Mouse (Mus musculus) duodenum, adult 2 months (tissue): ENCODE results near the gene Slc12a5. TPM values are rescaled to one million over a fixed set of nuclear protein-coding genes. Genes with fewer than 3 reads are reported as not detected.

Experiments used
- polyA plus RNA-seq: library from polyadenylated mRNA; depleted of rRNA; stranded (reverse); fragments of >200 nt; gene quantifications from 2 replicates; pipeline ENCODE4 v1.2.3, GENCODE M21; 2012; ENCODE audit warnings: low replicate concordance; rRNA removed

The Slc12a5 gene
- 0.52 and 1.1 TPM in 2 replicates for polyA plus RNA-seq

GRCm38 (mm10) chr2:164960716-164961441 is at the start of gene Slc12a5:
Gene Slc12a5, plus strand, starts transcription at chr2:164960802.

GRCm38 (mm10) chr2:164911086-164912048 is 49.2 kb upstream of the Slc12a5 start, which contains the start of gene Zfp335:
Gene Zfp335, minus strand, starts transcription at chr2:164911757.

GRCm38 (mm10) chr2:164940140-164940830 is 20.3 kb upstream of the Slc12a5 start, which contains the start of gene Mmp9:
Gene Mmp9, plus strand, starts transcription at chr2:164940780.

GRCm38 (mm10) chr2:165034131-165035057 is 73.8 kb downstream of the Slc12a5 start, which contains the start of gene Ncoa5:
Gene Ncoa5, minus strand, starts transcription at chr2:165034867.

Other genes starting within 250 kb of the Slc12a5 start
- gene Spint5, start 245.5 kb upstream of the Slc12a5 start, polyA plus RNA-seq: not detected in 2 replicates
- 1.2 TPM in 1 of 2 replicates, not detected in the other for gene Wfdc3, start 214.9 kb upstream of the Slc12a5 start, polyA plus RNA-seq
- 23.0 and 61.4 TPM in 2 replicates for gene Dnttip1, start 214.8 kb upstream of the Slc12a5 start, polyA plus RNA-seq
- 68.5 and 95.4 TPM in 2 replicates for gene Ube2c, start 190.9 kb upstream of the Slc12a5 start, polyA plus RNA-seq
- not detected in 2 replicates for gene Tnnc2, start 180.8 kb upstream of the Slc12a5 start, polyA plus RNA-seq
- 16.0 and 24.1 TPM in 2 replicates for gene Snx21, start 175.0 kb upstream of the Slc12a5 start, polyA plus RNA-seq
- 157 and 164 TPM in 2 replicates for gene Acot8, start 155.9 kb upstream of the Slc12a5 start, polyA plus RNA-seq
- gene Zswim3, start 155.7 kb upstream of the Slc12a5 start, polyA plus RNA-seq: 1.9 and 2.1 TPM in 2 replicates
- gene Zswim1, start 138.1 kb upstream of the Slc12a5 start, polyA plus RNA-seq: 7.2 and 8.6 TPM in 2 replicates
- gene Spata25, start 132.3 kb upstream of the Slc12a5 start, polyA plus RNA-seq: not detected in 2 replicates
- gene Ctsa, start 127.9 kb upstream of the Slc12a5 start, polyA plus RNA-seq: 283 and 318 TPM in 2 replicates
- 2.7 and 3.2 TPM in 2 replicates for gene Neurl2, start 127.3 kb upstream of the Slc12a5 start, polyA plus RNA-seq
- gene Pltp, start 103.1 kb upstream of the Slc12a5 start, polyA plus RNA-seq: 28.5 and 38.0 TPM in 2 replicates
- 29.6 and 30.0 TPM in 2 replicates for gene Pcif1, start 81.5 kb upstream of the Slc12a5 start, polyA plus RNA-seq
- gene Zfp335, start 49.0 kb upstream of the Slc12a5 start, polyA plus RNA-seq: 25.0 and 27.2 TPM in 2 replicates
- 7.9 and 23.2 TPM in 2 replicates for gene Mmp9, start 20.0 kb upstream of the Slc12a5 start, polyA plus RNA-seq
- gene Ncoa5, start 74.1 kb downstream of the Slc12a5 start, polyA plus RNA-seq: 16.9 and 17.2 TPM in 2 replicates
- gene Cd40, start 94.8 kb downstream of the Slc12a5 start, polyA plus RNA-seq: 2.1 and 3.0 TPM in 2 replicates
- gene 1700025C18Rik, start 129.9 kb downstream of the Slc12a5 start, polyA plus RNA-seq: not detected in 2 replicates